Mouse (Mus musculus): ENCODE measurements at regions not wholly inside any gene's neighbourhood (a gene's known extent, or its start where the extent isn't known, plus 50 kb on each side); places are given as distances from the start of the nearest gene placed in this dataset.

DNA sequence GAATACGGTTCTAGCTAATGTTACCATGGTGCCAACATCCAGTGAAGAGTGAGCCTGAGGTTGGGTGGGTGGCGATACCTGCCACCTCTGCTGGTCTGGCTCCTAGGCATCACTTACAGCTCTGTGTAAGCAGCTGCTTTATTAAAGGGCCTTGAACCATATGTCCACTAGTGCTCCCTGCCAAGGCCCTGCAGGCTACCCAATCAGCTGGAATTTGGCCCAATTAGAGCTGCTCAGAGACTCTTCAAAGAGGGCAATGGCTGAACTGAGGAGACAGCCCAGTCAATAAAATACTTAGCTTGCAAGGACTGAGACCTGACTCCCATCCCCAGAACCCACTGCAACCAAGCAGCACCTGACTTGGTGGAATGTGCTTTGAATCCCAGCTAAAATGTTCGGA, 270.9 kb upstream of the Stt3b start:
- no peak for TF ChIP-seq CTCF (IDR thresholded peaks at IDR 0.05; ENCODE audit: low read depth, low read length)
- TF ChIP-seq POLR2A (IDR thresholded peaks at IDR 0.05; ENCODE audit: extremely low read depth, insufficient read depth, low read length): no peak
